Mouse (Mus musculus): Measurements from ENCODE around the gene Cacng1.

Cacng1 gene

GRCm38 (mm10) chr11:107655538-107655937 lies 60.8 kb downstream of the Cacng1 start:
- DNase-seq (ENCODE audit: low spot score) = no peak

All from urinary bladder, postnatal 14 days (tissue).